Mouse (Mus musculus): ENCODE measurements at regions not wholly inside any gene's neighbourhood (a gene's known extent, or its start where the extent isn't known, plus 50 kb on each side); places are given as distances from the start of the nearest gene placed in this dataset.
A peak's percentile ranks its signal among the peaks of the same experiment; 100 is the strongest.

DNA sequence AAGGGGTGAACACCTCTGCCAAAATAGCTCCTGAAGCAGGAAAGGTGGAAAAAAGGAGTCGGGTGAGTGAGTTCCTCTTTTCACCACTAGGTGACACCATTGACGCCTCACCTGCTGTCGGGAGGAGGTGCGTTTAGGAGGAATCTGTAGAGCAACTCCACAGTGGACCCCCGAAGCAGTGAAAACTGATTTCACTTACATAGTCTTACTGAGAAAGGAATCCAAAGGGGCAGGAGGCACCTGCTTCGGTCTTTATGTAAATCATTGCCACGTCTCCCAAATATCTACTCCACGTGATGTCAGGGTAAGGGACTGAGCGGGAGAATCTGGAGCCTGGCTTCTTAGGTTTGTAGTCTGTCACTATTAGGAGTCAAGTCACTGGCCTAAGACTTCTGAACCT is 220.5 kb upstream of the Ddhd1 start:
- no peaks in the 10 kb centered on the region for H3K9me3 ChIP-seq (replicated peaks)
- H3K27ac ChIP-seq, result no peak overlapping the region
- WGBS (ENCODE audit: insufficient replicate concordance), result 19% methylated on average over 9 of the region's 9 CpGs
- no peaks in the 10 kb centered on the region for H3K27me3 ChIP-seq (replicated peaks)
- no peak overlapping the region for H3K4me3 ChIP-seq
- H3K4me2 ChIP-seq, result no peak overlapping the region
- no peak for ATAC-seq
- no peak overlapping the region for H3K9ac ChIP-seq
- no peaks in the 10 kb centered on the region for H3K4me1 ChIP-seq
- no peaks in the 10 kb centered on the region for H3K36me3 ChIP-seq

GRCm38 (mm10) chr14:45920783-45921182 is 262.8 kb upstream of the Ddhd1 start:
- Histone ChIP-seq H3K27me3 (replicated peaks) (no peaks in the 10 kb centered on the region), H3K4me2 (no peak overlapping the region), H3K9ac (no peak overlapping the region), H3K4me1 (no peaks in the 10 kb centered on the region), H3K9me3 (replicated peaks) (no peaks in the 10 kb centered on the region), H3K4me3 (no peak overlapping the region), H3K36me3 (no peaks in the 10 kb centered on the region), H3K27ac (no peak overlapping the region)
- ATAC-seq, result no peak
- WGBS (ENCODE audit: insufficient replicate concordance), result 42% methylated on average over 6 of the region's 6 CpGs

GRCm38 (mm10) chr14:45943581-45943980 is 285.6 kb upstream of the Ddhd1 start:
- 69% methylated on average over 2 of the region's 2 CpGs for WGBS (ENCODE audit: insufficient replicate concordance)
- Histone ChIP-seq H3K4me1 (no peaks in the 10 kb centered on the region), H3K9me3 (replicated peaks) (no peaks in the 10 kb centered on the region), H3K4me2 (no peak overlapping the region), H3K27ac (no peak overlapping the region), H3K4me3 (no peak overlapping the region), H3K36me3 (no peaks in the 10 kb centered on the region), H3K9ac (no peak overlapping the region), H3K27me3 (replicated peaks) (no peaks in the 10 kb centered on the region)
- no peak for ATAC-seq

GRCm38 (mm10) chr14:45944101-45944500 is 286.2 kb upstream of the Ddhd1 start:
- Histone ChIP-seq H3K4me1 (no peaks in the 10 kb centered on the region), H3K27me3 (replicated peaks) (no peaks in the 10 kb centered on the region), H3K36me3 (no peaks in the 10 kb centered on the region), H3K4me3 (no peak overlapping the region), H3K9ac (no peak overlapping the region), H3K9me3 (replicated peaks) (no peaks in the 10 kb centered on the region), H3K4me2 (no peak overlapping the region), H3K27ac (no peak overlapping the region)
- no peak for ATAC-seq
- WGBS (ENCODE audit: insufficient replicate concordance), result 75% methylated on average over 5 of the region's 5 CpGs

- Histone ChIP-seq H3K4me3 (no peak overlapping the region), H3K9ac (no peak overlapping the region), H3K27ac (no peak overlapping the region), H3K36me3 (no peaks in the 10 kb centered on the region), H3K4me2 (no peak overlapping the region), H3K9me3 (replicated peaks) (no peaks in the 10 kb centered on the region), H3K4me1 (no peaks in the 10 kb centered on the region), H3K27me3 (replicated peaks) (no peaks in the 10 kb centered on the region)
- ATAC-seq, result no peak
- 62% methylated on average over 8 of the region's 8 CpGs for WGBS (ENCODE audit: insufficient replicate concordance)
These were observed 286.6 kb upstream of the Ddhd1 start for GRCm38 (mm10) chr14:45944506-45944905.

DNA sequence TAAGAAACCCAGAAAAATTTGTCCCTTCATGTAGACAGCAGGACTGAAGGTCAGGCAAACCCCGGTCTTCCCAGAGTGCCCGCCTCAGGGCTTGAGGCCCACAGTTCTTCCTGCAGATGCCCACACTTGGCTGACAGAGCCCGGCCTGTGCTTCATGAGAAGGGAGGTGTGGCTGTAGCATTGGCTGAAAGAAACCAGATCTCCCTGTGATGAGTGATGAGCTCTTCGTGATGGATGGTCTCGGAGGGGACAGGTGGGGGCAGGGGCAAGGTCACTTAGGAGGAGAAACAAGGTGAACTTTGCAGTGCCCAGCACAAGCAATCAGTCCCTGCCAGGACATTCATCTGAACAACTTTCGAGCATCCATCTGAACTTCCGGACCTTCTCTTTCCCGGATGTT is 298.7 kb upstream of the Ddhd1 start:
- no peak for ATAC-seq
- WGBS (ENCODE audit: insufficient replicate concordance), result 62% methylated on average over 8 of the region's 8 CpGs
- no peak overlapping the region for H3K4me2 ChIP-seq

DNA sequence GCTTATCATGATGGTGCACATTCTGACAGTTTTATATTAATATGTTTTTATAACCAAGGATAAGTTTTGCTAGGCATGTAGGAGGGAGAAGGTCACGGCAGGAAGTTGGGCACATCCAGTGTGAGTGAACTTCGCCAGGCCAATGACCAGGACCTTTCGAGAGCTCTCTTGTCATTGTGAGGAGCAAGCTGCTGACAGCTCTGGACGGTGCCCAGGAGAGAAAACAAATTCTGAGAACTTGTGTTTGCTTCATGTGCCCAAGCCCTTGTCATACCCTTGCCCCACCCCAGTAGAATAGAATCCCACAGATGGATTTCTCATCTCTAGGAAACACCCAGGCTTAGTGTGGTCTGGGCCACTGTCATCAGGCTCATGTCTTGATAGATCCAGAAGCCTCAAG is 304.5 kb upstream of the Ddhd1 start:
- Histone ChIP-seq H3K4me1 (no peaks in the 10 kb centered on the region), H3K4me2 (no peak overlapping the region), H3K36me3 (no peaks in the 10 kb centered on the region), H3K9ac (no peak overlapping the region), H3K9me3 (replicated peaks) (no peaks in the 10 kb centered on the region), H3K27me3 (replicated peaks) (no peaks in the 10 kb centered on the region), H3K27ac (no peak overlapping the region), H3K4me3 (no peak overlapping the region)
- no peak for ATAC-seq
- 66% methylated on average over 4 of the region's 4 CpGs for WGBS (ENCODE audit: insufficient replicate concordance)

More for the DNA sequence above, 298.7 kb upstream of the Ddhd1 start:
- H3K36me3 ChIP-seq, result no peaks in the 10 kb centered on the region
- no peak overlapping the region for H3K9ac ChIP-seq
- H3K4me1 ChIP-seq, result no peaks in the 10 kb centered on the region
- H3K27me3 ChIP-seq (replicated peaks), result no peaks in the 10 kb centered on the region
- no peaks in the 10 kb centered on the region for H3K9me3 ChIP-seq (replicated peaks)
- no peak overlapping the region for H3K4me3 ChIP-seq
- H3K27ac ChIP-seq, result no peak overlapping the region

GRCm38 (mm10) chr14:45964043-45964442 is 306.1 kb upstream of the Ddhd1 start:
- H3K36me3 ChIP-seq, result no peaks in the 10 kb centered on the region
- no peak for ATAC-seq
- no peaks in the 10 kb centered on the region for H3K4me1 ChIP-seq
- no peak overlapping the region for H3K4me3 ChIP-seq
- H3K4me2 ChIP-seq, result no peak overlapping the region
- no peak overlapping the region for H3K9ac ChIP-seq
- no peaks in the 10 kb centered on the region for H3K27me3 ChIP-seq (replicated peaks)
- no peak overlapping the region for H3K27ac ChIP-seq
- H3K9me3 ChIP-seq (replicated peaks), result no peaks in the 10 kb centered on the region
- WGBS (ENCODE audit: insufficient replicate concordance), result 71% methylated on average over 7 of the region's 7 CpGs

DNA sequence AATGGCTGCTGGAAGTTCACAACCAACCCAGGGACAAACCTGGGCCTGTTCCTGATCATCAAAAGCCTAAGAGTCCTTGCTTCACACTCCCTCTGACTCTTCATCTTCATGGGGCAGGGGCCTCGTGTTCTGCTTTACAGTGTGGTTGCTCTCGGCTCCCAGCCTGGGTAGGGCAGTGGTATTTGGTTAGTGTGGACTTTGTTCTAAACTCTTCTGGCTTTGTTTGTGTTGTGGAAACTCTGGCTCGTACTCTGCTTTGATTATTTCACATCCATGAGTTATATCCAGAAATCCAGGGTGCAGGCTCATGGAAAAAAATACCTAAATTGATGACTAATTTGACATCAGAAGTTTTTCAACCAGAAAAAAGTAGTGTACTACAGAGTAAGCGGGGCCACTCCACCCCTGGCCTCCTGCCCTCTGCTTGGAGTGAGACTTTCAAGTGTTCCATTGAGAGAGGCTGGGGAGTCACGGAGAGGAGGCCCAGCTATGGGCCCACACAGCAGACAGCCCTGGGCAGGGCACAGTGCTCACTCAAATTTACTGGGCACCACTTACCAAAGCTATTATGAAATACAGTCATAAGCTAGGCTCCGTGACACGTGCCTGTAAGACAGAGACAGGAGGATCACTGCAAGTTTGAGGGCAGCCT is 325.4 kb upstream of the Ddhd1 start:
- 61% methylated on average over 7 of the region's 7 CpGs for WGBS (ENCODE audit: insufficient replicate concordance)
- no peaks in the 10 kb centered on the region for H3K4me1 ChIP-seq
- peak; percentile 46 for ATAC-seq
- no peak overlapping the region for H3K4me3 ChIP-seq
- no peak overlapping the region for H3K9ac ChIP-seq
- H3K36me3 ChIP-seq, result no peaks in the 10 kb centered on the region
- H3K9me3 ChIP-seq (replicated peaks), result no peaks in the 10 kb centered on the region
- no peaks in the 10 kb centered on the region for H3K27me3 ChIP-seq (replicated peaks)
- H3K27ac ChIP-seq, result no peak overlapping the region; the same call in 1 of the 2 replicates
- no peak overlapping the region for H3K4me2 ChIP-seq

- Histone ChIP-seq H3K4me3 (no peak overlapping the region), H3K36me3 (no peaks in the 10 kb centered on the region), H3K27ac (no peak overlapping the region), H3K27me3 (replicated peaks) (no peaks in the 10 kb centered on the region), H3K9ac (no peak overlapping the region), H3K9me3 (replicated peaks) (no peaks in the 10 kb centered on the region), H3K4me1 (no peaks in the 10 kb centered on the region), H3K4me2 (no peak overlapping the region)
- ATAC-seq, result no peak
- 77% methylated on average over 20 of the region's 20 CpGs for WGBS (ENCODE audit: insufficient replicate concordance)
These were observed 326.4 kb upstream of the Ddhd1 start for GRCm38 (mm10) chr14:45984135-45984892.

GRCm38 (mm10) chr14:45992041-45992869 is 334.3 kb upstream of the Ddhd1 start:
- H3K27ac ChIP-seq, result no peak overlapping the region
- no peak overlapping the region for H3K4me2 ChIP-seq
- H3K36me3 ChIP-seq, result no peaks in the 10 kb centered on the region
- H3K4me1 ChIP-seq, result no peaks in the 10 kb centered on the region
- H3K9ac ChIP-seq, result no peak overlapping the region
- 59% methylated on average over 17 of the region's 17 CpGs for WGBS (ENCODE audit: insufficient replicate concordance)
- no peaks in the 10 kb centered on the region for H3K9me3 ChIP-seq (replicated peaks)
- H3K4me3 ChIP-seq, result no peak overlapping the region
- ATAC-seq, result no peak
- H3K27me3 ChIP-seq (replicated peaks), result no peaks in the 10 kb centered on the region

- ATAC-seq, result no peak
- H3K4me3 ChIP-seq, result no peak overlapping the region
- H3K9me3 ChIP-seq (replicated peaks), result no peaks in the 10 kb centered on the region
- no peaks in the 10 kb centered on the region for H3K27me3 ChIP-seq (replicated peaks)
- H3K9ac ChIP-seq, result no peak overlapping the region
- WGBS (ENCODE audit: insufficient replicate concordance), result 61% methylated on average over 4 of the region's 4 CpGs
- H3K27ac ChIP-seq, result no peak overlapping the region
- no peak overlapping the region for H3K4me2 ChIP-seq
- no peaks in the 10 kb centered on the region for H3K36me3 ChIP-seq
- H3K4me1 ChIP-seq, result no peaks in the 10 kb centered on the region
These were observed 334.9 kb upstream of the Ddhd1 start for GRCm38 (mm10) chr14:45992870-45993135.

Measured in liver, embryonic 12.5 days (tissue).